Mouse (Mus musculus): ENCODE results near the gene Mdh2.

Gene Mdh2

GRCm38 (mm10) chr5:135776546-135776945 lies 1.7 kb upstream of the Mdh2 start:
- no peak for DNase-seq (ENCODE audit: low read depth, low spot score)

GRCm38 (mm10) chr5:135777796-135778470 lies 347 bp upstream of the Mdh2 start, which contains the start of gene Styxl1:
Gene Styxl1, minus strand, starts transcription at chr5:135778385.
- DNase-seq (ENCODE audit: low read depth, low spot score): peak; percentile 57

GRCm38 (mm10) chr5:135780331-135780730 lies 2.1 kb downstream of the Mdh2 start:
- DNase-seq (ENCODE audit: low read depth, low spot score): no peak

DNA sequence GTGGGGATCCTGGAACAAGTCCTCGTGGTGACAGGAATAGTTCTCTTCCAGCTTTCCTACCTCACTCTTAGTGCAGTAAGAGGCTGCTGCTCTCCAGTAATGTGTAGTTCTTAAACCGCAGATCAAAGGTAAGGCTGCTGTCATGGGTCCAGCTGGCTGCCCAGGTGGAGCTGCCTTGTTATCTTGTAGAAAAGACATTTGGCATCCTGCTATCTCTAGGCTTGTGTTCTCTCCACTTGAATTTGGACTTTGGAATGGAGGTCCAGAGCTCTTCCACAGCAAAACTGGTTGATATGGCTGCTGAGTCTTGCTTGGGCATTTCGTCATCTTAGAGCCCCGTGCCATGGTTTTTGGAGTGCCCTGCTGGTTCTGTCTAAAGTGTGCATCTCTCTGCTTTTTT lies 4.6 kb downstream of the Mdh2 start:
- DNase-seq (ENCODE audit: low read depth, low spot score): no peak

GRCm38 (mm10) chr5:135793996-135794858 lies 15.9 kb downstream of the Mdh2 start:
- DNase-seq (ENCODE audit: low read depth, low spot score): peak; percentile 96

GRCm38 (mm10) chr5:135794859-135795181 lies 16.5 kb downstream of the Mdh2 start:
- no peak for DNase-seq (ENCODE audit: low read depth, low spot score)

- DNase-seq (ENCODE audit: low read depth, low spot score): peak; percentile 50
Measured at GRCm38 (mm10) chr5:135799746-135800145, 21.5 kb downstream of the Mdh2 start.

- DNase-seq (ENCODE audit: low read depth, low spot score): peak; percentile 76
Measured at GRCm38 (mm10) chr5:135800927-135801326, 22.6 kb downstream of the Mdh2 start.

- peak; percentile 75 for DNase-seq (ENCODE audit: low read depth, low spot score)
Measured at GRCm38 (mm10) chr5:135802641-135803040, 24.4 kb downstream of the Mdh2 start.

- no peak for DNase-seq (ENCODE audit: low read depth, low spot score)
Measured at GRCm38 (mm10) chr5:135803135-135803534, 24.9 kb downstream of the Mdh2 start.

DNA sequence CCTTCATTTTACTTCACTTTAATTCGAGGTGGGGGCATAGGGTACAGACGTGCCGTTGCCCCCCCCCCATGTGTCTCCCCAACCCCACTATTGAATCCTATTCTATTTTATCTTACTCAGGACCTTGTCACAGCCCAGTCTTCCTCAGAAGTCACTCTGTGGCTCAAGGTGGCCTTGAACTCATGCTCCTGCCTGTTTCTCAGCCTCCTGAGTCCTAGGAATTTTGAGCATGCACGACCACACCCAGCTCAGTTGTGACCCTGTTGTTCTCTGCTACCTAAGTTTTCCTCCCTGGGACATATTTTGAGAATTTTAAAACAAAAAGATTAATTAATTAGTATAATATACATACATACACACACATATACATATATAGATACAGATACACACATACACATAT lies 25.4 kb downstream of the Mdh2 start:
- no peak for DNase-seq (ENCODE audit: low read depth, low spot score)

- DNase-seq (ENCODE audit: low read depth, low spot score): peak; percentile 34
Measured at GRCm38 (mm10) chr5:135804735-135805134, 26.5 kb downstream of the Mdh2 start.

DNA sequence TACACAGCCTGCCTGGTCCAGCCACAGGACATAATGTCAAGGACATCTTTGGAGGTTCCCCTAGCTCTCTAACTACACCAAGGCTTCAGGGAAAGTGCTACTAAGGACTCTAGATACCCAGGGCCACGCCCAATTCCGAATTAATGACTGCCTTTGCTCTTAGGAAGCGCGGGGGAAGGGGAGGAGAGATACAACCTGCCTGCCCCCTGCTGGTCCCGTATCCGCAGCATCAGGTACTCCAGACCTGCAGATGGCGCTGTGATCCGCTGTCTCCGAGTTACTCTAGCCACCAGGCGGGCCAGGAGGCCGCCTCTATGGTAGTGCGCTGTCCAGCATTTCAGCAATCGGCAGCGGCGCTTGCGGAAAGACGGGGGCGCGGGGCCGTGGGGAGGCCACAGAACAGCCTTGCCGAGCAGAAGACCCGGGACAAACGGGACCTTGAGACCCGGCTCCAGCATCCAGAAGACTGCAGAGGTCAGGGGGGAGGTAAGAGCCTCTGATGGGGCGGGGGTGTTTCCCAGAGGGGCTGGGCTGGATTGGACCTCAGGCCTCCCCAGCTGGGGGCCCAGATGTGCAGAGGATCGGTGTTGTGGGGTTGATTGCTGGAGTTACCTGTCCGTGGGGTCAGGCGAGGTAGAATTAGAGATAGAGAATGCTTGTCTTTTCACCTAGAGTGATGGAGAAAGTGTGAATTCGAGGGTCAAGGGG lies 28.4 kb downstream of the Mdh2 start, which contains the start of gene Srrm3:
Gene Srrm3, plus strand, starts transcription at position 336 of the 708 bp plus-strand sequence.
- peak; percentile 98 for DNase-seq (ENCODE audit: low read depth, low spot score)

DNA sequence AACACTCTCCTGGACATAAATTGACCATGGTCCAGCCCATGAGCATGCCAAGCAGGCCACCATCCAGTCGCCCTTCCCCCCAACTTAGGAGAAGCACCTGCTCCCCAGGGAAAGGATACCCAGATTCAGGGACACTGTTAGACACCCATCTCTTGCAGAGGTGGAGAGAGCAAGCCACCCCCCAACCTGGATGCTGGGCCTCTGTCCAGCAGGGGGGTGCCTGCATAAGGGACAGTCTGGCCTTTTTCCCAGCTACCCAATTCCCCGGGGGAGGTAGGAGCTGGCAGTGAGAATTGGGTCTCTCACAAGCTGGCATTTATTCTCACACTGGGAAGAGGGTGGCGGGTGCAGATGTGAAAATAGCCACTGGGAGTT lies 29.0 kb downstream of the Mdh2 start:
- peak; percentile 79 for DNase-seq (ENCODE audit: low read depth, low spot score)

DNA sequence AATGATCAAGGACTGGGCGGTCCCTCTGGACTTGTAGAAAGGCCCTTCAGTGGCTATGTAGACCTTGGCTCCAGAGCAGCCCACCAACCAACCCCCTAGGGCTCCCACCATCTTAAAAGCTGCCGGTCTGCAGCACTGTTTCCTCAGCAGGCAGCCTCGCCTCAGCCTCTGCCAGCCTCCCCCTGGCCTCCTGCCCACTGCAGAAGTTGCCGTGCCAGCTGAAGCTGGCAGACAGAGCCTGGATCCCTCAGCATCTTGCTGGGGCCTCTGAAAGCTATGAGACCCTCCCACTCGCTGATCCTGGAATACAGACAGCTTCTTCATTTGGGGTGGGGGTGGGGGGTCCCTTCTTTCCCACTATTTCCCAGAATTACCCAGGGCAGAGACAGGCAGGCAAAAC lies 34.7 kb downstream of the Mdh2 start:
- peak; percentile 90 for DNase-seq (ENCODE audit: low read depth, low spot score)

DNA sequence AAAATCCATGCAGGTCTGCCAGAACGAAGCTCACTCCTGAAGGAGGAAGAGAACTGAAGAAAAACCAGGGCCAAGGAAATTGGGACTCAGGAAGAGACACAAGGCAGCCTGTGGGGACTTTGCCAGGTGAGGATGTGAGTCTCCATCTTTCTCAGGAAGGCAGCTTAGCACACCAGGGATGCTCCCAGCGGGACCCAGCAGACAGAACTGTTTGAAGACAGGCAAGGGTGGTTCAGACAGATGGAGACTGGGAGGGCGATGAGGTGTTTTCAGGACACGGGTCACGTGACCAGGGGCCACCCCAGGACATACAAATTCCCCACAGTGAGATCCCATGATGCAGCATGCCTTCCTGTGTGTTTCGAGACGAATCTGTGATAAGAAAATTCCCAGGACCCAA lies 40.2 kb downstream of the Mdh2 start:
- DNase-seq (ENCODE audit: low read depth, low spot score): peak; percentile 94

GRCm38 (mm10) chr5:135822316-135822944 lies 44.1 kb downstream of the Mdh2 start:
- peak; percentile 55 for DNase-seq (ENCODE audit: low read depth, low spot score)

- DNase-seq (ENCODE audit: low read depth, low spot score): no peak
Measured at GRCm38 (mm10) chr5:135824517-135824916, 46.2 kb downstream of the Mdh2 start.

GRCm38 (mm10) chr5:135826225-135826624 lies 47.9 kb downstream of the Mdh2 start:
- peak; percentile 42 for DNase-seq (ENCODE audit: low read depth, low spot score)

DNA sequence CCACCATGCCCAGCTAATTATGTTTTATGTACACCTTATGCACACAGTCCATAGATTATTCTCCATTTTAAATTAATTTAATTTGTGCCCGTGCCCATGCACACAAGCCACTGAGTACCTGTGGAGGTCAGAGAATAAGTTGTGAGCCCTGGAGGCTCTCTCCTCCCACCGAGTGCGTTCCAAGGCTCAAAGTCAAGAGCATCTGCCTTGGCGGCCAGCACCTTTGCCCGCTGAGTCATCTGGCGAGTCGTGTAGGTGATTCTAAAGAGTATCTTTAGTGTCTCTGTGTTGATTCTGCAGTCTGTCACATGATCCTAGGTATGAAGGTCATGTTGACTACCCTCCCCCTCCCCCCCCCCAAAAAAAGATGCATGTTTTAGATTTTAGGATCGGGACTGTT lies 51.1 kb downstream of the Mdh2 start:
- DNase-seq (ENCODE audit: low read depth, low spot score): no peak

- peak; percentile 94 for DNase-seq (ENCODE audit: low read depth, low spot score)
Measured at GRCm38 (mm10) chr5:135832729-135833128, 54.4 kb downstream of the Mdh2 start.
